Mouse (Mus musculus): ENCODE results near the gene Peak1.

GRCm38 (mm10) chr9:56266200-56266815 is 151.6 kb downstream of the Peak1 start:
- no peak for TF ChIP-seq POLR2A (IDR thresholded peaks at IDR 0.05; ENCODE audit: low read depth, low read length)
- TF ChIP-seq CTCF (IDR thresholded peaks at IDR 0.05; ENCODE audit: borderline replicate concordance, insufficient read depth, low read length): no peak

Measured in embryonic fibroblast, embryonic 13.5 days (primary cell).